16 mouse cellular contexts compared by ENCODE assay signal in genomic region chr1:21604003-21604402, GRCm38 (mm10).
"Had no signal": no experiment of that assay in that cellular context is flagged by ENCODE, and none has a peak within 500 bp of the region (broad histone marks: within the 10 kb centered on the region; RNA-seq: fewer than 3 reads in every experiment).

No protein-coding gene starts in this region.

- H3K27ac ChIP-seq: midbrain, embryonic 10.5 days; midbrain, embryonic 12.5 days; midbrain, embryonic 15.5 days; neural tube, embryonic 12.5 days; stomach, embryonic 15.5 days; stomach, postnatal 0 days had no signal

- DNase-seq: lung, adult 18-20 months; lung, embryonic 14.5 days; lung, postnatal 10 days; lung, postnatal 4 days; right cerebral cortex, postnatal 25 days; right cerebral cortex, postnatal 4 days; spleen, adult 18-20 months; thymus, adult 2 months; thymus, postnatal 25 days; thymus, postnatal 4 days had no signal

- H3K27me3 ChIP-seq: midbrain, embryonic 12.5 days; midbrain, embryonic 15.5 days; neural tube, embryonic 12.5 days; stomach, embryonic 15.5 days had no signal

- H3K36me3 ChIP-seq: midbrain, embryonic 10.5 days; midbrain, embryonic 12.5 days; midbrain, embryonic 15.5 days; neural tube, embryonic 12.5 days; stomach, embryonic 15.5 days had no signal

- H3K4me3 ChIP-seq: midbrain, embryonic 10.5 days; midbrain, embryonic 12.5 days; midbrain, embryonic 15.5 days; neural tube, embryonic 12.5 days; stomach, embryonic 15.5 days had no signal

- H3K4me2 ChIP-seq: lung, embryonic 14.5 days; midbrain, embryonic 12.5 days; midbrain, embryonic 15.5 days; neural tube, embryonic 12.5 days; stomach, embryonic 15.5 days had no signal

- H3K4me1 ChIP-seq: midbrain, embryonic 10.5 days; midbrain, embryonic 12.5 days; midbrain, embryonic 15.5 days; neural tube, embryonic 12.5 days; stomach, embryonic 15.5 days had no signal

- H3K9me3 ChIP-seq: midbrain, embryonic 10.5 days; midbrain, embryonic 12.5 days; midbrain, embryonic 15.5 days; neural tube, embryonic 12.5 days; stomach, embryonic 15.5 days had no signal

- H3K9ac ChIP-seq: lung, embryonic 14.5 days; midbrain, embryonic 12.5 days; midbrain, embryonic 15.5 days; neural tube, embryonic 12.5 days; stomach, embryonic 15.5 days had no signal
